Mouse (Mus musculus) spleen, adult 2 months (tissue): ENCODE data around the gene Lkaaear1.

Source experiments
- CTCF ChIP-seq: fragments of 200-500 bp; IDR thresholded peaks from 2 replicates; pipeline ENCODE4 v1.5.1; 2011; ENCODE audit warnings: mild to moderate bottlenecking, inconsistent platforms; ENCODE audit not compliant: insufficient read depth, insufficient read length, insufficient replicate concordance; ENCODE audit errors: extremely low read depth
- POLR2A ChIP-seq: fragments of 200-500 bp; IDR thresholded peaks from 2 replicates; pipeline ENCODE4 v1.6.1; 2011; ENCODE audit warnings: low read depth, low read length, inconsistent platforms

DNA sequence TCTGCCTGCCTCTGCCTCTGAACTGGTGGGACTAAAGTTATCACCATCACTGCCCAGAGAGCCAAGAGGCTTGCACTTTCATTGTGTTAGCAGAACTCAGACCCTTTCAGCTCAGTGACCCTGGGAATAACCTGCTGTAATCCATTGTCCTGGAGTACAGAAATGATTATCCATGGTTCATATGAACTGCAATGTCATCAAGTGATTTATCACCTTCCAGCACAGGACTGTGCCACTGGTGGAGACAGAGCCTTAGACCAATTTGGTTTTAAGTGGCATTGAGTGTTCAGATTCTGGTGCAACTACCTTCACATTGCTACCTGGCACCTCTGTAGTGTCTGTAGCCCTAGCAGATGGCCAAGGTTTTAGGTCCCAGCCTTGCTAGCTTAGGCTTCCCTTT is 45.2 kb downstream of the Lkaaear1 start:
- no peak for TF ChIP-seq POLR2A
- no peak for TF ChIP-seq CTCF
